Mouse (Mus musculus) ES-CJ7 (cell line): ENCODE measurements at regions not wholly inside any gene's neighbourhood (a gene's known extent, or its start where the extent isn't known, plus 50 kb on each side); places are given as distances from the start of the nearest gene placed in this dataset.
A peak's percentile ranks its signal among the peaks of the same experiment; 100 is the strongest.

Source experiments
- DNase-seq: peaks from one replicate; pipeline ENCODE4 v3.0.0; 2011; ENCODE audit warnings: low read depth, low spot score

DNA sequence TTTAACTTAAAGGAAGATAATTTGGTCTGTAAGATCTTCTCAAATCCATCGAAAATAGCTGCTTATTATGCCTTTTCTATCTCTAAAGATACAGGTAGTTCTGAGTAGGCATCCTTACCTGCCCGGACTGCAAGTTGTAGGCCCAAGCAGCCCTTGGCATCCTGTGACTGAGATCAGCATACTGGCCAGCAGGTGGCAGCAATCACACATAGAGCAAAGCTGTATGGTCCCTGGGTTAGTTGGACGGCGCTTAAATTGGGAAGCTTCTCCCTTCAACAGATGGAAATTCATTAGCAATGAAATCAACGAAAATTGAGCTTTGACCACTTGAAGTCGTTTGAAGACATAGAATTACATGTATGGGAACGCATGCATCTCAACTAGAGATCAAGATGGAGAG is 61.0 kb downstream of the Ccng2 start:
- peak; percentile 73 for DNase-seq

DNA sequence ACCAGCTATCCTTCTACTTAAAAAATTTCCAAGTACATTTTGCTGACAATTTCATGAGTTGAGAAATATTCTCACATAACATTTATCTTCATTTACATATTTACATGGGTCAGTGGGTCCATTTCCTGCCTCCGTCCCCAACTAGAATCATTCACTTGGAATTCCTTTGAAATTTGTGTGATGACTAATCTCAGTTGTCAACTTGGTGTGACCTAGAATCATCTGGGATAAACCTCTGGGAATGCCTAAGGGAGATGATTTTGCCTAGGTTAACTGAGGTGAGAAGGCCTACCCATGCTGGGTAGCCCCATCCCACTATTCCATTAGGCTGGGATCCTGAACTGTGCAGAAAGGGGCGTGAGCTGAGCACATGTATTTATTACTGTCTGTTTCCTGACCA is 63.8 kb downstream of the Ccng2 start:
- no peak for DNase-seq

DNA sequence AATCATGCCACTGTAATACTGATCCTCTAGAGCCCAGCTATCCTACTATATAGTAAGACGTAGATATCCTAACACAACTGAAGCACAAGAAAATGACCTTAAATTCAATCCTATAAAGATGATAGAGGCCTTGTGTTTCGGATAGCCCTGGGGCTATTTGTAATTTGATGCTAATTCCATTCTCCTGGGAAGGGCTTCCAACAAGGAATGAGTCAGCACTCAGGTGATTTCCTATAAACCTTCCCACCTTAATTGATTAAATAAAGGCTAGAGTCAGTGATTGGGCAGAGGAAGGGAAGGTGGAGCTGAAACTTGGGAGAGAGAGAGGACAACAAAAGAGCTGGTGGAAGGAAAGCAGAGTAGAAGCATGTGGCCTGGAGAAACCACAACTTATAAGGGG is 86.0 kb downstream of the Ccng2 start:
- peak; percentile 12 for DNase-seq
